Mouse (Mus musculus): ENCODE measurements at regions not wholly inside any gene's neighbourhood (a gene's known extent, or its start where the extent isn't known, plus 50 kb on each side); places are given as distances from the start of the nearest gene placed in this dataset.

DNA sequence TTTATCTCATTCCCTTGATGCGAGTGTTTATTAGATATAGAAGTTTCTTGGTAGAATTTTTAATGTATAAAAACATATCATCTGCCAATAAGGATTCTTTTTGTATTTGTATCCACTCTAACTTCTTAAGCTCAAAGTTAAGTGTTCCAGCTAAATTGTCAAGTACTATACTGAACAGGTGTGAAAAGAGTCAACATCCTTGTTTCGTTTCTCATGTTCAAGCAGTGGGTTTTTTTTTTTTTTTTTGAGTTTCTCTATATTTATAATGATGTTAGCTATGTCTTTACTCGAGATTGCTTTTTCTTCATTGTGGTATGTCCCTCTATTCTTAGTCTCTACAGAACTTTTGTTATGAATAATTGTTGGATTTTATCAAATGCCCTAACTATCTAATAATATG lies 1115.0 kb downstream of the Hace1 start:
- TF ChIP-seq CTCF (conservative IDR thresholded peaks at IDR 0.05; ENCODE audit: low read length) (no peak), POU5F1 (IDR thresholded peaks at IDR 0.05; ENCODE audit: borderline replicate concordance, low read length) (no peak)

Data from E14TG2a.4 (cell line).